Mouse (Mus musculus) ES-E14 (cell line): ENCODE measurements around the gene Fam19a3. TPM values are rescaled to one million over a fixed set of nuclear protein-coding genes. Genes with fewer than 3 reads are reported as not detected.
A peak's percentile ranks its signal among the peaks of the same experiment; 100 is the strongest.

ENCODE experiments used
- DNase-seq: peaks from one replicate; pipeline ENCODE4 v3.0.0-alpha.2; 2013; ENCODE audit warnings: low read depth, low spot score
- H3K27ac ChIP-seq: 2 replicates; pipeline ENCODE4 v1.5.1; 2012; ENCODE audit warnings: low read depth, mild to moderate bottlenecking, low read length, moderate library complexity, mixed read lengths; ENCODE audit not compliant: poor library complexity, insufficient read depth, severe bottlenecking
- H3K36me3 ChIP-seq: 2 replicates; pipeline ENCODE4 v1.6.1; 2012; ENCODE audit warnings: mild to moderate bottlenecking, low read length, moderate library complexity, mixed read lengths; ENCODE audit not compliant: control insufficient read depth, poor library complexity, insufficient read depth, severe bottlenecking
- H3K4me1 ChIP-seq, 2 experiments: fragments of 150-350 bp in 1 of 2; sonication (generic) in 1 of 2; 2 replicates each; pipeline ENCODE4 v1.6.1; 2012; ENCODE audit warnings: low read length in 2 of 2, mild to moderate bottlenecking in 1 of 2, mixed read lengths in 1 of 2; ENCODE audit not compliant: control insufficient read depth in 2 of 2, insufficient read depth in 2 of 2, poor library complexity in 1 of 2
- H3K4me3 ChIP-seq, 2 experiments: fragments of 150-350 bp in 1 of 2; sonication (generic) in 1 of 2; 2 replicates each; pipeline ENCODE4 v1.5.1; 2012; ENCODE audit warnings: low read length in 2 of 2, low read depth in 1 of 2, mild to moderate bottlenecking in 1 of 2, mixed read lengths in 1 of 2; ENCODE audit not compliant: insufficient read depth in 1 of 2, poor library complexity in 1 of 2, severe bottlenecking in 1 of 2
- H3K9ac ChIP-seq: 2 replicates; pipeline ENCODE4 v1.6.1; 2012; ENCODE audit warnings: low read depth, mild to moderate bottlenecking, low read length, mixed read lengths; ENCODE audit not compliant: poor library complexity, insufficient read depth, severe bottlenecking
- H3K9me3 ChIP-seq: fragments of 150-350 bp; sonication (generic); 2 replicates; pipeline ENCODE4 v1.6.1; 2012; ENCODE audit warnings: low read depth, mild to moderate bottlenecking, low read length; ENCODE audit not compliant: control insufficient read depth, insufficient read depth
- CHD2 ChIP-seq: IDR thresholded peaks from 2 replicates; pipeline ENCODE4 v1.6.1; 2014; ENCODE audit warnings: mild to moderate bottlenecking, low read depth, low read length, inconsistent platforms
- HCFC1 ChIP-seq: IDR thresholded peaks from 2 replicates; pipeline ENCODE4 v1.6.1; 2012; ENCODE audit warnings: low read length, inconsistent platforms, borderline replicate concordance; ENCODE audit not compliant: insufficient read depth
- MAFK ChIP-seq: IDR thresholded peaks from 2 replicates; pipeline ENCODE4 v1.6.1; 2014; ENCODE audit warnings: mild to moderate bottlenecking, low read depth, low read length, inconsistent platforms; ENCODE audit not compliant: insufficient read depth
- ZC3H11A ChIP-seq: IDR thresholded peaks from 2 replicates; pipeline ENCODE4 v1.6.1; 2012; ENCODE audit warnings: low read depth, mild to moderate bottlenecking, inconsistent platforms, low read length, borderline replicate concordance
- ZNF384 ChIP-seq: IDR thresholded peaks from 2 replicates; pipeline ENCODE4 v1.6.1; 2012; ENCODE audit warnings: low read depth, low read length, inconsistent platforms
- in situ Hi-C, 2 experiments: fragments of 600-800 bp; cut with MboI; formaldehyde crosslinking; loops; one replicate each; pipeline ENCODE4 v1.15.1; 2025; ENCODE audit warnings: low sequenced_read_pairs in 2 of 2, inconsistent platforms in 1 of 2; ENCODE audit not compliant: unreplicated experiment in 2 of 2
- total RNA-seq: library from RNA; depleted of rRNA; stranded (reverse); fragments of 300-350 nt; gene quantifications from 2 replicates; pipeline ENCODE4 v1.2.3, GENCODE M21; 2012

Gene Fam19a3
- total RNA-seq, 1 experiment = 0.13 TPM

GRCm38 (mm10) chr3:104782061-104782681 lies 531 bp upstream of the Fam19a3 start:
- no peak for DNase-seq
- peaks cover 7% of the 10 kb centered on the region for H3K36me3 ChIP-seq
- peak overlapping the region; percentile 84 for H3K9ac ChIP-seq
- H3K27ac ChIP-seq = peak overlapping the region; percentile 17; the same call in 1 of the 2 replicates
- peaks cover 5 to 21% of the 10 kb centered on the region in 2 experiments; a peak in 3 of 4 replicates for H3K4me1 ChIP-seq
- no peaks in the 10 kb centered on the region for H3K9me3 ChIP-seq
- in situ Hi-C loops = no loop called here
- TF ChIP-seq CHD2 (no peak), ZNF384 (no peak), ZC3H11A (no peak), HCFC1 (no peak)
- peak overlapping the region; percentile 92 to 93 for H3K4me3 ChIP-seq

GRCm38 (mm10) chr3:104780561-104781420 lies 849 bp downstream of the Fam19a3 start, which contains the start of gene Ppm1j:
Gene Ppm1j, plus strand, starts transcription at chr3:104781056.
- in situ Hi-C loops = no loop called here
- H3K36me3 ChIP-seq = peaks cover 5% of the 10 kb centered on the region
- H3K4me1 ChIP-seq = peaks cover 5 to 27% of the 10 kb centered on the region in 2 experiments; a peak in 3 of 4 replicates
- no peaks in the 10 kb centered on the region for H3K9me3 ChIP-seq
- peak within 1 kb of the TSS; percentile 14; the same call in 1 of the 2 replicates for H3K27ac ChIP-seq
- peak; percentile 83 for DNase-seq
- H3K4me3 ChIP-seq = peak within 1 kb of the TSS; percentile 92 to 93
- H3K9ac ChIP-seq = peak within 1 kb of the TSS; percentile 84
- TF ChIP-seq HCFC1 (no peak), CHD2 (no peak), MAFK (no peak), ZC3H11A (no peak), ZNF384 (no peak)

GRCm38 (mm10) chr3:104779949-104780348 lies 1.7 kb downstream of the Fam19a3 start:
- H3K4me3 ChIP-seq = no peak overlapping the region
- no peaks in the 10 kb centered on the region; the same call in 1 of the 2 replicates for H3K36me3 ChIP-seq
- H3K9me3 ChIP-seq = no peaks in the 10 kb centered on the region
- no peak overlapping the region for H3K9ac ChIP-seq
- peaks cover 5 to 27% of the 10 kb centered on the region in 2 experiments; a peak in 3 of 4 replicates for H3K4me1 ChIP-seq
- in situ Hi-C loops = loop anchor here in 1 of 2 experiments (10.0 kb wide), 1 partner anchor 275 kb away; the partner anchor contains the start of gene Cttnbp2nl
- H3K27ac ChIP-seq = no peak overlapping the region
- TF ChIP-seq HCFC1 (no peak), CHD2 (no peak), ZNF384 (no peak), ZC3H11A (peak; percentile 55; the same call in 1 of the 2 replicates), MAFK (0 out of 2 replicates have a peak, but pooled peaks have one; percentile 7)
- DNase-seq = no peak

GRCm38 (mm10) chr3:104777342-104777741 lies 4.3 kb downstream of the Fam19a3 start:
- H3K9ac ChIP-seq = no peak overlapping the region
- peak overlapping the region; percentile 34 to 35 for H3K4me3 ChIP-seq
- in situ Hi-C loops = loop anchor here in 1 of 2 experiments (10.0 kb wide), 1 partner anchor 277 kb away; the partner anchor contains the start of gene Cttnbp2nl
- H3K9me3 ChIP-seq = no peaks in the 10 kb centered on the region
- TF ChIP-seq MAFK = no peak
- no peak for TF ChIP-seq HCFC1
- no peak for TF ChIP-seq ZC3H11A
- no peak for TF ChIP-seq CHD2
- TF ChIP-seq ZNF384 = no peak
- H3K36me3 ChIP-seq = no peaks in the 10 kb centered on the region
- peaks cover 2 to 10% of the 10 kb centered on the region in 2 experiments; a peak in 3 of 4 replicates for H3K4me1 ChIP-seq
- H3K27ac ChIP-seq = no peak overlapping the region
- DNase-seq = no peak
